Mouse (Mus musculus) forebrain, embryonic 16.5 days (tissue): ENCODE data around the gene Cdk11b. TPM values are rescaled to one million over a fixed set of nuclear protein-coding genes. Genes with fewer than 3 reads are reported as not detected.
"Not testable (repeated sequence)": the region's sequence is repeated elsewhere in the genome, so short reads cannot be mapped to it uniquely, and the experiment has no call there.

Experiments
- ATAC-seq: fragments of 200-750 bp; cut with Nextera tagmentation; 2 replicates; pipeline ENCODE4 v1.8.0; 2017; ENCODE audit warnings: mild to moderate bottlenecking, moderate library complexity
- H3K27ac ChIP-seq: fragments of 300-500 bp; sonication (generic); 2 replicates; pipeline ENCODE4 v1.5.1; 2014; ENCODE audit warnings: low read length, control low read depth
- H3K27me3 ChIP-seq: fragments of 300-500 bp; sonication (generic); replicated peaks from 2 replicates; pipeline ENCODE4 v1.6.1; 2014; ENCODE audit warnings: low read length; ENCODE audit not compliant: control insufficient read depth, insufficient read depth
- H3K36me3 ChIP-seq: fragments of 300-500 bp; sonication (generic); 2 replicates; pipeline ENCODE4 v1.6.1; 2014; ENCODE audit not compliant: control insufficient read depth, insufficient read depth
- H3K4me1 ChIP-seq: fragments of 300-500 bp; sonication (generic); replicated peaks from 2 replicates; pipeline ENCODE4 v1.6.1; 2014; ENCODE audit warnings: low read length; ENCODE audit not compliant: control insufficient read depth, insufficient read depth
- H3K4me2 ChIP-seq: fragments of 300-500 bp; sonication (generic); 2 replicates; pipeline ENCODE4 v1.6.1; 2014; ENCODE audit warnings: mild to moderate bottlenecking, low read length, control low read depth
- H3K4me3 ChIP-seq: fragments of 300-500 bp; sonication (generic); replicated peaks from 2 replicates; pipeline ENCODE4 v1.5.1; 2014; ENCODE audit warnings: mild to moderate bottlenecking, low read length, control low read depth
- H3K9ac ChIP-seq: fragments of 300-500 bp; sonication (generic); replicated peaks from 2 replicates; pipeline ENCODE4 v1.6.1; 2014; ENCODE audit warnings: low read depth, low read length, control low read depth
- H3K9me3 ChIP-seq: fragments of 300-500 bp; sonication (generic); 2 replicates; pipeline ENCODE4 v1.6.1; 2016; ENCODE audit warnings: low read length; ENCODE audit not compliant: control insufficient read depth
- WGBS: fragments of 180-500 bp; shearing (Covaris S2); extraction: QIAGEN DNeasy Blood & Tissue Kit; methylation state at CpG from one replicate; pipeline ENCODE4 v1.1.7; 2014; 5-methylcytosine and 5-hydroxymethylcytosine counted together
- polyA plus RNA-seq: library from polyadenylated mRNA; unstranded; fragments of >200 nt; fragmentation: Nextera tagmentation; extraction: Ambion mirVana; gene quantifications from 2 replicates; pipeline ENCODE4 v1.2.1, GENCODE M21; 2015

Gene Cdk11b
- polyA plus RNA-seq, 1 experiment from 2014 or later, result 62.4 TPM

- WGBS, result 2% methylated on average over 52 of the region's 52 CpGs
- Histone ChIP-seq H3K36me3 (peaks cover 17% of the 10 kb centered on the region), H3K4me1 (peaks cover 28% of the 10 kb centered on the region), H3K9ac (peak overlapping the region; percentile 40; the same call in 1 of the 2 replicates), H3K4me3 (peak overlapping the region; percentile 31), H3K4me2 (peak overlapping the region; percentile 50), H3K27ac (no peak overlapping the region), H3K9me3 (no peaks in the 10 kb centered on the region), H3K27me3 (peaks cover 53% of the 10 kb centered on the region)
- ATAC-seq, result peak; percentile 32
These were observed 30.0 kb downstream of the Cdk11b start for GRCm38 (mm10) chr4:155654456-155655298.

GRCm38 (mm10) chr4:155656214-155656751 is 31.6 kb downstream of the Cdk11b start:
- no peaks in the 10 kb centered on the region for H3K9me3 ChIP-seq
- peaks cover 48% of the 10 kb centered on the region for H3K27me3 ChIP-seq
- ATAC-seq, result no peak
- H3K27ac ChIP-seq, result no peak overlapping the region
- H3K4me1 ChIP-seq, result peaks cover 28% of the 10 kb centered on the region
- H3K36me3 ChIP-seq, result peaks cover 3% of the 10 kb centered on the region; the same call in 1 of the 2 replicates
- 94% methylated on average over 12 of the region's 13 CpGs for WGBS
- no peak overlapping the region for H3K4me3 ChIP-seq
- H3K4me2 ChIP-seq, result no peak overlapping the region
- no peak overlapping the region for H3K9ac ChIP-seq

GRCm38 (mm10) chr4:155658961-155659360 is 34.3 kb downstream of the Cdk11b start:
- no peak for ATAC-seq
- H3K27ac ChIP-seq, result no peak overlapping the region
- no peaks in the 10 kb centered on the region for H3K9me3 ChIP-seq
- H3K4me1 ChIP-seq, result peaks cover 14% of the 10 kb centered on the region
- H3K36me3 ChIP-seq, result no peaks in the 10 kb centered on the region
- peaks cover 23% of the 10 kb centered on the region for H3K27me3 ChIP-seq
- no peak overlapping the region for H3K4me2 ChIP-seq
- no peak overlapping the region for H3K4me3 ChIP-seq
- no peak overlapping the region for H3K9ac ChIP-seq
- WGBS, result 87% methylated on average over 10 of the region's 10 CpGs

- Histone ChIP-seq H3K9me3 (no peaks in the 10 kb centered on the region), H3K9ac (no peak overlapping the region), H3K27me3 (peaks cover 6% of the 10 kb centered on the region), H3K4me3 (no peak overlapping the region), H3K36me3 (0 out of 2 replicates have a peak, but pooled peaks cover 5% of the 10 kb centered on the region), H3K27ac (no peak overlapping the region), H3K4me1 (no peaks in the 10 kb centered on the region), H3K4me2 (no peak overlapping the region)
- no peak for ATAC-seq
- 86% methylated on average over 12 of the region's 12 CpGs for WGBS
These were observed 36.0 kb downstream of the Cdk11b start for GRCm38 (mm10) chr4:155660641-155661040.

- Histone ChIP-seq H3K9me3 (no peaks in the 10 kb centered on the region), H3K4me1 (peaks cover 20% of the 10 kb centered on the region), H3K4me3 (no peak overlapping the region), H3K27ac (no peak overlapping the region), H3K9ac (no peak overlapping the region), H3K4me2 (no peak overlapping the region), H3K27me3 (no peaks in the 10 kb centered on the region), H3K36me3 (0 out of 2 replicates have a peak, but pooled peaks cover 5% of the 10 kb centered on the region)
- ATAC-seq, result no peak
These were observed 42.2 kb downstream of the Cdk11b start for GRCm38 (mm10) chr4:155666903-155667302.

GRCm38 (mm10) chr4:155668689-155669597 is 44.3 kb downstream of the Cdk11b start, which contains the start of gene Mib2:
Mib2 (minus strand) TSS chr4:155669198.
- WGBS, result under 1% methylated on average over 73 of the region's 73 CpGs
- peak within 1 kb of the TSS; percentile 88 for H3K9ac ChIP-seq
- H3K4me3 ChIP-seq, result peak within 1 kb of the TSS; percentile 67
- peak within 1 kb of the TSS; percentile 94 for H3K4me2 ChIP-seq
- H3K27me3 ChIP-seq, result no peaks in the 10 kb centered on the region
- 0 out of 2 replicates have a peak, but pooled peaks cover 5% of the 10 kb centered on the region for H3K36me3 ChIP-seq
- H3K4me1 ChIP-seq, result peaks cover 20% of the 10 kb centered on the region
- H3K9me3 ChIP-seq, result no peaks in the 10 kb centered on the region
- peak within 1 kb of the TSS; percentile 63 for H3K27ac ChIP-seq
- ATAC-seq, result peak; percentile 99

GRCm38 (mm10) chr4:155669598-155670075 is 45.0 kb downstream of the Cdk11b start:
- Histone ChIP-seq H3K4me2 (peak overlapping the region; percentile 65), H3K9me3 (no peaks in the 10 kb centered on the region), H3K36me3 (0 out of 2 replicates have a peak, but pooled peaks cover 5% of the 10 kb centered on the region), H3K4me1 (peaks cover 20% of the 10 kb centered on the region), H3K4me3 (peak overlapping the region; percentile 67), H3K9ac (peak overlapping the region; percentile 17), H3K27me3 (no peaks in the 10 kb centered on the region), H3K27ac (no peak overlapping the region)
- no peak; the same call in 1 of the 2 replicates for ATAC-seq
- WGBS, result 1% methylated on average over 8 of the region's 8 CpGs

GRCm38 (mm10) chr4:155670236-155670635 is 45.6 kb downstream of the Cdk11b start:
- not testable (repeated sequence) for H3K27ac ChIP-seq, H3K36me3 ChIP-seq, ATAC-seq, H3K27me3 ChIP-seq, H3K9me3 ChIP-seq, H3K9ac ChIP-seq, H3K4me2 ChIP-seq, H3K4me3 ChIP-seq
- 62% methylated on average over 4 of the region's 4 CpGs for WGBS
- H3K4me1 ChIP-seq, result peaks cover 20% of the 10 kb centered on the region
